Mouse (Mus musculus) embryonic facial prominence, embryonic 15.5 days (tissue): ENCODE measurements around the gene Prdm2. TPM values are rescaled to one million over a fixed set of nuclear protein-coding genes. Genes with fewer than 3 reads are reported as not detected.

Experiments used
- ATAC-seq: fragments of 200-750 bp; cut with Nextera tagmentation; 2 replicates; pipeline ENCODE4 v1.8.0; 2017; ENCODE audit warnings: low read depth, moderate TSS enrichment; ENCODE audit not compliant: insufficient number of reproducible peaks, low FRiP score, low TSS enrichment
- H3K27ac ChIP-seq: fragments of 300-500 bp; sonication (generic); replicated peaks from 2 replicates; pipeline ENCODE4 v1.5.1; 2015; ENCODE audit warnings: mild to moderate bottlenecking, inconsistent platforms
- H3K27me3 ChIP-seq: fragments of 300-500 bp; sonication (generic); 2 replicates; pipeline ENCODE4 v1.6.1; 2015; ENCODE audit warnings: inconsistent platforms
- H3K36me3 ChIP-seq: fragments of 300-500 bp; sonication (generic); 2 replicates; pipeline ENCODE4 v1.6.1; 2015; ENCODE audit warnings: mild to moderate bottlenecking, inconsistent platforms
- H3K4me1 ChIP-seq: fragments of 300-500 bp; sonication (generic); 2 replicates; pipeline ENCODE4 v1.6.1; 2015; ENCODE audit warnings: inconsistent platforms
- H3K4me2 ChIP-seq: fragments of 300-500 bp; sonication (generic); replicated peaks from 2 replicates; pipeline ENCODE4 v1.6.1; 2015; ENCODE audit warnings: mild to moderate bottlenecking, inconsistent platforms
- H3K4me3 ChIP-seq: fragments of 300-500 bp; sonication (generic); replicated peaks from 2 replicates; pipeline ENCODE4 v1.5.1; 2015; ENCODE audit warnings: mild to moderate bottlenecking, inconsistent platforms
- H3K9ac ChIP-seq: fragments of 300-500 bp; sonication (generic); 2 replicates; pipeline ENCODE4 v1.6.1; 2015; ENCODE audit warnings: inconsistent platforms
- H3K9me3 ChIP-seq: fragments of 300-500 bp; sonication (generic); replicated peaks from 2 replicates; pipeline ENCODE4 v1.6.1; 2016; ENCODE audit warnings: inconsistent platforms
- WGBS: fragments of 180-500 bp; shearing (Covaris S2); methylation state at CpG from one replicate; pipeline ENCODE4 v1.1.7; 2015; 5-methylcytosine and 5-hydroxymethylcytosine counted together
- polyA plus RNA-seq: library from polyadenylated mRNA; unstranded; fragments of >200 nt; fragmentation: Nextera tagmentation; extraction: Ambion mirVana; gene quantifications from 2 replicates; pipeline ENCODE4 v1.2.1, GENCODE M21; 2015

Prdm2 gene
- polyA plus RNA-seq, 1 experiment from 2014 or later: 12.0 TPM

DNA sequence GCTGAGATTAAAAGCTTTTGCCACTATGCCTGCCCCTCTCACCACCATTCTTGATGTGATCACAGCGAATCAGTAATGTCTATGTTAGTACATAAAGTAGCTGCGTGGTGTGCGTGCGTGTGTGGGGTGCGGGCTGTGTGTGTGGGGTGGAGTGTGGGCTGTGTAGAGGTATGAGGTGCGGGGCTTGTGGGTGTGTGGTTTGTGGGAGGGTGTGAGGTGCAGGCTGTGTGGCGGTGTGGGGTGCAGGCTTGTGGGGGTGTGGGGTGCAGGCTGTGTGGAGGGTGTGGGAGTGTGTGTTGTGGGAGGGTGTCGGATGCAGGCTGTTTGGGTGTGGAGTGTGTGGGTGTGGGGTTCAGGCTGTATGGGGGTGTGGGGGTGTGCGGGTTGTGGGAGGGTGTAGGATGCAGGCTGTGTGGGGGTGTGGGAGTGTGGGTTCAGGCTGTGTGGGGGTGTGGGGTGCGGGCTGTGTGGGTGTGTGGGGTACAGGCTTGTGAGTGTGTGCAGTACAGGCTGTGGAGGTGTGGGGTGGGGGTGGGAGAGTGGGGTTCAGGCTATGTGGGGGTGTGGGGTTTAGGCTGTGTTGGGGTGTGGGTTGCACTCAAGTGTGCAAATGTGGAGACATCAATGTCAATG, 19.1 kb upstream of the Prdm2 start:
- no peak overlapping the region for H3K4me2 ChIP-seq
- no peaks in the 10 kb centered on the region for H3K4me1 ChIP-seq
- no peak overlapping the region for H3K9ac ChIP-seq
- H3K27ac ChIP-seq: no peak overlapping the region
- peak; percentile 77 for ATAC-seq
- no peaks in the 10 kb centered on the region for H3K36me3 ChIP-seq
- H3K4me3 ChIP-seq: no peak overlapping the region
- H3K9me3 ChIP-seq: no peaks in the 10 kb centered on the region
- 88% methylated on average over 10 of the region's 10 CpGs for WGBS
- H3K27me3 ChIP-seq: no peaks in the 10 kb centered on the region

DNA sequence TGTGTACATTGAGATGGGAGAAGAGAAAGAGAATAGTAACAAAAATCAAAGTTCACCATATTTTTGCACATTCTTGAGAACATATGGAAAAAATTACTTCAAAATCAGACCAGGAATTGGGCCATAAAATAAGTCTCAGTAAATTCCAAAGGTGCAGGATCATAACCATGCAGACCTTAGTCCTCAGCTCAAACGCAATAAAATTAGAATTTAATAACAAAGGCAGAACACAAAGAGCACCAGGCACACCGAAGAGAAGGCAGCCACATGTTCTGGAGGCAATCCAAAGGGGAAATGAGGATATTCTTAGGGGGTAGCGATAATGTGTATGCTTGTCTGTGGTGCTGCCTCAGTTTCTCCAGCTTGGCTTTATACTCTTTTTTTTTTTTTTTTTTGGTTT, 18.3 kb upstream of the Prdm2 start:
- H3K9me3 ChIP-seq: no peaks in the 10 kb centered on the region
- WGBS: 41% methylated on average over 3 of the region's 3 CpGs
- no peaks in the 10 kb centered on the region for H3K27me3 ChIP-seq
- no peak overlapping the region for H3K4me2 ChIP-seq
- no peak overlapping the region for H3K9ac ChIP-seq
- no peaks in the 10 kb centered on the region for H3K4me1 ChIP-seq
- ATAC-seq: no peak
- H3K4me3 ChIP-seq: no peak overlapping the region
- no peak overlapping the region for H3K27ac ChIP-seq
- no peaks in the 10 kb centered on the region for H3K36me3 ChIP-seq

DNA sequence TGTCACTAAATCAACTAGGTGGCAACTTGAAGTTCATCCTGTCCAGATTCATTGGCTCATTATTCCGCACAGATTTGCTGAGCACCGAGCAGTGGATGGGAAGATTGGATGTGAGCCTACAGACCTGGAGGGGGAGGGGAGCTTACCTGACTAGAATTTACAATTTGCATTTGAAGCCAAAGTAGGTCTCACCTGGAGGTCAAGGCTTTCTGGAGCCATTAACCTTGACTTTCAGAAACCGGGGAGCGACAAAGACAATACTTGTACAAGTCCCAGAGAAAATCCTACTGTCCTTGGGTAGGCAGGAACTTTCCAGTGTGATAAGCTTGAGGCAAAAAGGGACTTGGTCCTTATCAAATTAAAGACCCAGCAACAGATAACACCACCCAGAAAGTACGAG, 15.2 kb upstream of the Prdm2 start:
- Histone ChIP-seq H3K9me3 (no peaks in the 10 kb centered on the region), H3K36me3 (no peaks in the 10 kb centered on the region), H3K27me3 (no peaks in the 10 kb centered on the region), H3K4me1 (no peaks in the 10 kb centered on the region), H3K4me2 (no peak overlapping the region), H3K27ac (no peak overlapping the region), H3K4me3 (no peak overlapping the region), H3K9ac (no peak overlapping the region)
- WGBS: 70% methylated on average over 5 of the region's 5 CpGs
- ATAC-seq: no peak

DNA sequence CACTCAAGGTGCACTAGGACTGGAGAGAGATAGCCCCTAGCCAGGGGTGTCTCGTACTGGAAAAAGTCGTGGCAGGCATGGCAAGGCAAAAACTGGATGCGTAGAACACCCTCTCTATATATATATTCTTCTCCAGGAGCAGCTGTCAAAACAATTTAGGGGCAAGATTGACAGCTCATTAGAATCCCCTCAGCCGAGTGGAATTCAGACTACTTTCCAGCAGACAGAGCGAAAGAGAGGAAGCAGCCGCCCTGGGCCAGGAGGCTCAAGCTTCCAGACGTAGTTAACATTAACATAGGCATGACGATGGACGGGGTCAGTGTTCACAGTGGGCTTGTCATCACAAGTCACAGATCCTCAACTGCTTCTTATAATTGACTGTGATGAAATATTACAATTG, 13.1 kb upstream of the Prdm2 start:
- Histone ChIP-seq H3K27ac (no peak overlapping the region), H3K36me3 (no peaks in the 10 kb centered on the region), H3K4me1 (no peaks in the 10 kb centered on the region), H3K4me2 (no peak overlapping the region), H3K27me3 (no peaks in the 10 kb centered on the region), H3K9me3 (no peaks in the 10 kb centered on the region), H3K4me3 (no peak overlapping the region), H3K9ac (no peak overlapping the region)
- WGBS: 23% methylated on average over 9 of the region's 9 CpGs
- no peak for ATAC-seq

DNA sequence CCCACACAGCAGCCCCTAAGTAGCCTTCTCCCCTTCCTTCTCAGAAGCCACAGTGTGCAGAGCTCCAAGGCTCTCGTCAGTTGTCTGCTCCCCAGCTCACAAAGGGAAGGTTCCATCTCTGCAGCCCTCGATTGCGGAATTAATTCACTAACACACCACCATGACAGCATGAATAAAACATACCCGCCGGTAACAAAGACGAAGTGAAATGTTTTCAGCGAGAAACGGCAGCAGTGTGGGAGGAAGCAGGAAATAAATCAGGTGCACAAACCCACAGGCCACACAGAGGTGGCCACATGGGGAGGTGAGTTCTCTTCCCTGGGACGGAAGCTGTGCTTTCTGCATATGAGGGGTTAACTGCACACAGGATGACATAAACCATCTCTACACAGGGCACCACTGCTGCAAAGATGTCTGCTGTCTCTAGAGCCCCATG, 6.5 kb upstream of the Prdm2 start:
- 61% methylated on average over 9 of the region's 9 CpGs for WGBS
- Histone ChIP-seq H3K4me2 (no peak overlapping the region), H3K9ac (no peak overlapping the region), H3K4me3 (no peak overlapping the region), H3K36me3 (no peaks in the 10 kb centered on the region), H3K27me3 (no peaks in the 10 kb centered on the region), H3K9me3 (no peaks in the 10 kb centered on the region), H3K4me1 (no peaks in the 10 kb centered on the region), H3K27ac (no peak overlapping the region)
- no peak for ATAC-seq

DNA sequence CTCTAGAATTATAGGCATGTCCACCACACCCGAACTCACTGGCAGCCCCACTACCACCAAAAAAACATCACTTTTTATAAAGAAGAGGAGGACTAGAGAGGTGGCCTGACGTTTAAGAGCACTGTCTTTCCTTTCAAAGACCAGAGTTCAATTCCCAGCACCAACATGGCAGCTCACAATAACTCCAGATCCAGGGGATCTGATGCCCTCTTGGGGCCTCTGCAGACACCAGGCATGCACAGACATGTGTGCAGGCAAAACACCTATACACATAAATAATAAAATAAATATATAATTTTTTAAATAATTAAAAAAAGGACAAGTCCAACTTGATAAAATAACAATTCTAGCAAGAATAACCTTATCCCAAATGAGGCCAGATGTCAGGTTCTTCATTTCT, 6.1 kb upstream of the Prdm2 start:
- H3K4me3 ChIP-seq: no peak overlapping the region
- 78% methylated on average over 2 of the region's 2 CpGs for WGBS
- no peaks in the 10 kb centered on the region for H3K4me1 ChIP-seq
- H3K27ac ChIP-seq: no peak overlapping the region
- no peaks in the 10 kb centered on the region for H3K27me3 ChIP-seq
- no peak for ATAC-seq
- no peak overlapping the region for H3K4me2 ChIP-seq
- no peaks in the 10 kb centered on the region for H3K36me3 ChIP-seq
- no peaks in the 10 kb centered on the region for H3K9me3 ChIP-seq
- H3K9ac ChIP-seq: no peak overlapping the region

DNA sequence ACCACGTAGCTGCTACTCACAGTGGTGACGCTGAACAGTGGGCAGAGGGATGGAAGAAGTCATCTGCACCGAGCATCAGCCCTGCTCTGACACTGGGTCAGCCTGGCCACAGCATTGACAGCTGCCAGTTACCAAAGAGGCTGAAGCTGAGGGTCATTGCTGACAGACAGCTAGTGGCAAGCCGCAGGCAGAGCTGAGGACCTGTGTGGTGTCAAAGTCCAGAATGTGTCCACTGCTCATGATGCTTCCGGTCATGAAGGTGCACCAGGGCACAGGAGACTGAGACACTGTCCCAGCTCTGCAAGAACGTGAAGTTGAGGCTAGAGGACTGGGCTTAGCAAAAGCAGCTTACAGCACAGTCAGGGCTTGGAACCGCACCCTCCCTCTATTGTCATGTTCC, 4.4 kb upstream of the Prdm2 start:
- Histone ChIP-seq H3K27me3 (no peaks in the 10 kb centered on the region), H3K27ac (no peak overlapping the region), H3K4me2 (no peak overlapping the region), H3K4me3 (no peak overlapping the region), H3K9ac (no peak overlapping the region), H3K9me3 (no peaks in the 10 kb centered on the region), H3K36me3 (no peaks in the 10 kb centered on the region), H3K4me1 (peaks cover 5% of the 10 kb centered on the region; the same call in 1 of the 2 replicates)
- no peak for ATAC-seq
- WGBS: 82% methylated on average over 7 of the region's 7 CpGs

DNA sequence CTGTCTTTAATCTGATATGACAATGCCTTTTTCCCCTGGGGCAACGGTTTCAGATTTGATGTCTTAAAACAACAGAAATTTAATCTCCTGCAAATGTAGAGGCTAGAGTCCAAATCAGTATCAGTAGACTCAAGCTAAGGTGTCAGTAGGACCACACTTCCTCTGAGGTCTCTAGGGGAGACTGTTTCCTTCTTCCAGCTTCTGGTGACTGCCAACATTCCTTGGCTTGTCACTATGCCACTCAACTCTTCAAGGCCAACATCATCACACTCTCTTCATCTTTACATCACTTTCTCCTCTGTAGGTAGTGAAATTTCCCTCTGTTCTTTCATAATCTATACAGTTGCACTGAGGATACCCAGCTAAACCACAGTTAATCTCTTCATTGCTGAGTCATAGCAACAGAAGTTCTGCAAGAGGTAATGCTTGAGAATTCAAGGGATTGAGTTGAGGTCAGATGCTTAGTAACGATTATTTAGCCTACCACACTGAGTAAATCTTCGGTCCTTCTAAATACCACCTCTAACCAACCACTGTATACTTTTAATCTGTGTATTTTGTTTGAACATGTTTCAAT, 1.5 kb upstream of the Prdm2 start:
- Histone ChIP-seq H3K27ac (no peak overlapping the region), H3K9me3 (no peaks in the 10 kb centered on the region), H3K4me1 (peaks cover 8% of the 10 kb centered on the region; the same call in 1 of the 2 replicates), H3K4me2 (no peak overlapping the region), H3K27me3 (no peaks in the 10 kb centered on the region), H3K36me3 (no peaks in the 10 kb centered on the region), H3K4me3 (no peak overlapping the region), H3K9ac (no peak overlapping the region)
- WGBS: 82% methylated on average over 3 of the region's 3 CpGs
- no peak for ATAC-seq

DNA sequence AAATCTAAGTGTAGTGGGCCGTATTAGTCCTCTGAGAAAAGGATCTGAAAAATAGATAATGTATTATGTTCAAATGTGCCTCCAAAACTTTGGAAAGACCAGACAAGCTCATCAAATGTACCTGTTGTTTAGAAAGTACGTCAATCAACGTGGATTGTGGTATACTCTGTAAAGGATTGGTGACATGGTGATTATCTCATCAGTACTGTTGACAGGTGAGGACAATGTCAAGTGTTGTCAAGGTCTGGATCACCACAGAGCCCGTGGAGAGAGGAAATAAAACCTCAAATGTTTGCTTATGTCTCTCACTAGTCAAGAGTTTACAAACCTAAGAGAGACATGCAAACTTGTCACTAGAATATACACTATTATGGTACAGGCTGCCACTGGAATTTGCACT, 776 bp upstream of the Prdm2 start:
- no peak for ATAC-seq
- no peaks in the 10 kb centered on the region for H3K36me3 ChIP-seq
- no peak overlapping the region for H3K9ac ChIP-seq
- no peak overlapping the region for H3K4me2 ChIP-seq
- 79% methylated on average over 4 of the region's 4 CpGs for WGBS
- no peaks in the 10 kb centered on the region for H3K27me3 ChIP-seq
- H3K4me1 ChIP-seq: peaks cover 8% of the 10 kb centered on the region; the same call in 1 of the 2 replicates
- no peak overlapping the region for H3K27ac ChIP-seq
- H3K4me3 ChIP-seq: no peak overlapping the region
- no peaks in the 10 kb centered on the region for H3K9me3 ChIP-seq

DNA sequence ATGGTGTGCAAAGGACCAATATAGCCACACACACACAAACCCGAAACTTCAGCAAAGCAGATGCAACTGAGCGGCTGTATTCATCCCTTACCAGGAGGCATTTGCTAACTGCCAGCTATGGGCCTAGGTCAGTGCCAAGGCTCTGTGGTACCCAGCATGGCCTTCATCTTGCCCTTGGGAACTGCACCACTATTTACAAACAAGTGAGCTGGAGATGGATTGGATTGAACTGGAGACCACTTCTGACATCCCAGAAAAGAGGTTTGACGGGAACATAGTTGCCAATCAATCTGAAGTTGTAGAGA, 332 bp upstream of the Prdm2 start:
- no peak overlapping the region for H3K27ac ChIP-seq
- peak overlapping the region; percentile 70 for H3K4me2 ChIP-seq
- no peaks in the 10 kb centered on the region for H3K9me3 ChIP-seq
- H3K4me3 ChIP-seq: peak overlapping the region; percentile 80
- peaks cover 8% of the 10 kb centered on the region; the same call in 1 of the 2 replicates for H3K4me1 ChIP-seq
- no peaks in the 10 kb centered on the region for H3K27me3 ChIP-seq
- H3K9ac ChIP-seq: 0 out of 2 replicates have a peak overlapping the region, but pooled peaks have one; percentile 86
- 94% methylated on average over 3 of the region's 3 CpGs for WGBS
- no peak for ATAC-seq
- no peaks in the 10 kb centered on the region for H3K36me3 ChIP-seq

DNA sequence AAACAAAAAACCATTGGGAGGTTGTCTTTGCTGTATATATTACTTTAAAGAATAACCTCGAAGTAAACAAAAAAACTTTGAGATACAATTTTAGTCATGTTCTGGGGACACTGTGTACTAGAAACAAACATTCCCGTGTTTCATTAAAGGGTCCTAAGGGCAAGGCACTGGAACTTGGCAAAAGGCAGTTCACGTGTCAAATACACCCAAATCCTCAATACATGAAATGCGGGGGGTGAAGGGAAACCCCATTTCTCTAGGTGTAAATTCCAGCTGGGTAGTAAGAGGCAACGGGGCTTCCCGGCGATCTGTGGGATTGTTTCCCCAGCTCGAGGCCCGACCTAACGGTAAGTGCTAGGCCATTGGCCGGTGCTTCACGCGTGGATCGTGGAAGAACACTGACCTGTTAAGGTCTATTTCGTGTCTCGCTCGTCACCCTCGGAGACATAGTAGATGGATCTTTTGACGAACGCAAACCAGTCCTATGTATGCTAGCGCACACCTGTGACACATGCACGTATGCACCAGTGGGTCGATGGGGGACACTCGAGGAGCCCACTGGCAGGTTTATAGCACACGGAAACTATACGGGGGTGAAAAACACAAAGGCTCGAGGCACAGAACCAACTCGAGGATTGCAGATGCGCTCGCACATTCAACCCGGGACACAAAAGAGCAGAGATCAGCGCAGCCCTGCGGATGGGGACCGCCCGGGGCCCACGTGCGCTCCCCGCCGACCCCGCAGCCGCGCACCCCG, 1.0 kb downstream of the Prdm2 start:
- peak overlapping the region; percentile 86 for H3K9ac ChIP-seq
- H3K27me3 ChIP-seq: no peaks in the 10 kb centered on the region
- 7% methylated on average over 43 of the region's 43 CpGs for WGBS
- H3K4me1 ChIP-seq: peaks cover 8% of the 10 kb centered on the region; the same call in 1 of the 2 replicates
- no peaks in the 10 kb centered on the region for H3K36me3 ChIP-seq
- peak overlapping the region; percentile 89 for H3K27ac ChIP-seq
- H3K4me3 ChIP-seq: peak overlapping the region; percentile 80
- H3K9me3 ChIP-seq: no peaks in the 10 kb centered on the region
- H3K4me2 ChIP-seq: peak overlapping the region; percentile 70
- ATAC-seq: peak; percentile 39; the same call in 1 of the 2 replicates
